Mouse (Mus musculus) embryonic fibroblast, embryonic 13.5 days (primary cell): Measurements from ENCODE around the gene Pdk3. TPM values are rescaled to one million over a fixed set of nuclear protein-coding genes. Genes with fewer than 3 reads are reported as not detected.

Experiments
- H3K27ac ChIP-seq: 2 replicates; pipeline ENCODE4 v1.5.1; 2012; ENCODE audit warnings: low read length, control low read depth, inconsistent platforms; ENCODE audit not compliant: insufficient read depth
- H3K4me1 ChIP-seq: 2 replicates; pipeline ENCODE4 v1.6.1; 2011; ENCODE audit warnings: low read length; ENCODE audit not compliant: control insufficient read depth, insufficient read depth
- H3K4me3 ChIP-seq: 2 replicates; pipeline ENCODE4 v1.5.1; 2011; ENCODE audit warnings: mild to moderate bottlenecking, control low read depth, low read length; ENCODE audit not compliant: insufficient read depth
- CTCF ChIP-seq: IDR thresholded peaks from 2 replicates; pipeline ENCODE4 v1.5.1; 2011; ENCODE audit warnings: mild to moderate bottlenecking, control low read depth, low read length, moderate library complexity, borderline replicate concordance; ENCODE audit not compliant: insufficient read depth
- POLR2A ChIP-seq: IDR thresholded peaks from 2 replicates; pipeline ENCODE4 v1.6.1; 2011; ENCODE audit warnings: low read depth, mild to moderate bottlenecking, control low read depth, low read length, moderate library complexity
- polyA plus RNA-seq: library from polyadenylated mRNA; stranded (reverse); fragments of >200 nt; gene quantifications from 2 replicates; pipeline ENCODE4 v1.2.4, GENCODE M21; 2011; ENCODE audit warnings: low read depth; ENCODE audit not compliant: missing spikeins, insufficient read length

Pdk3 gene
- 75.4 and 82.6 TPM in 2 replicates for polyA plus RNA-seq

GRCm38 (mm10) chrX:93831561-93832336 lies at the start of gene Pdk3:
Gene Pdk3, minus strand, starts transcription at chrX:93832201.
- Histone ChIP-seq H3K27ac (peak within 1 kb of the TSS; percentile 74), H3K4me1 (no peaks in the 10 kb centered on the region), H3K4me3 (peak within 1 kb of the TSS; percentile 67)
- TF ChIP-seq CTCF (no peak), POLR2A (no peak; the same call in 1 of the 2 replicates)

DNA sequence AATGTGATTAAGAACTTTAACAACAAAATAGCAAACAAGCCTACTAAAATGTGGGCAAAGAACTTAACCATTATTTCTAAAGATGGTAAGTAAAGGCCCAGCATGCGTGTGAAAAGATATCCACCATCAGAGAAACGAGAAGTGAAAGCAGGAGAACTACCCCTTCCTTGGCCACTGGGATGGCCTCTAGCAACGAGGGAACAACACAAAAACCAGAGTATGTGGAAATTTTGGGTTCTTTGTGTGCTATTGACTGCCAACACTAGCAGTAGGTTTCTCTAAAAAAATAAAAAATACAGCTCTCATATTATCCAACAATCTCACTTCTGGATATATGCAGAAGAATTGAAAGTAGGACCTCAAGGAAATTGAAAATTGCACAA lies 45.6 kb upstream of the Pdk3 start:
- TF ChIP-seq CTCF (no peak), POLR2A (no peak)
- H3K4me1 ChIP-seq = no peaks in the 10 kb centered on the region

GRCm38 (mm10) chrX:93876981-93877633 lies 45.1 kb upstream of the Pdk3 start:
- Histone ChIP-seq H3K4me1 (no peaks in the 10 kb centered on the region), H3K27ac (no peak overlapping the region), H3K4me3 (no peak overlapping the region)
- TF ChIP-seq POLR2A (no peak), CTCF (no peak)

More for the DNA sequence above, 45.6 kb upstream of the Pdk3 start:
- no peak overlapping the region for H3K27ac ChIP-seq
- no peak overlapping the region for H3K4me3 ChIP-seq

DNA sequence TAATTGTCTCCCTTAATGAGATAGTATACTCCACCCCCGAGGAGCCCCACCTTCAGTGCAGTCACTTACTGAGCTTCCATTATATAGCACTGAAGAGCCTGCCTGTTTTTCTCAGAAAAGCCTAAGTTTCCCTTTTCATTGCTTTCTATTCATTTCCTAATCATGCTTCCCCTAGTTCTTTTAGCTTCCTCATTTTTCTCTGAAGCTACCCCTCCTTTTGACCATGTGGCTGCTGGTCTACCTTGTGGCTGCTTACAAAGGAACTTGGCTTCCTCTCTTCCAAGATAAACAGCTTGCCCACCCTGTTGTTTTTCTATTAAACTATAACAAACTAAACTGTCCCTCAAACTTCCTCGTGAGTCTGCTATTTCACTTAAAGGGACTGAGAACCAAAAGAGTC lies 31.4 kb upstream of the Pdk3 start:
- no peaks in the 10 kb centered on the region for H3K4me1 ChIP-seq
- H3K4me3 ChIP-seq = no peak overlapping the region
- no peak for TF ChIP-seq POLR2A
- no peak overlapping the region for H3K27ac ChIP-seq

DNA sequence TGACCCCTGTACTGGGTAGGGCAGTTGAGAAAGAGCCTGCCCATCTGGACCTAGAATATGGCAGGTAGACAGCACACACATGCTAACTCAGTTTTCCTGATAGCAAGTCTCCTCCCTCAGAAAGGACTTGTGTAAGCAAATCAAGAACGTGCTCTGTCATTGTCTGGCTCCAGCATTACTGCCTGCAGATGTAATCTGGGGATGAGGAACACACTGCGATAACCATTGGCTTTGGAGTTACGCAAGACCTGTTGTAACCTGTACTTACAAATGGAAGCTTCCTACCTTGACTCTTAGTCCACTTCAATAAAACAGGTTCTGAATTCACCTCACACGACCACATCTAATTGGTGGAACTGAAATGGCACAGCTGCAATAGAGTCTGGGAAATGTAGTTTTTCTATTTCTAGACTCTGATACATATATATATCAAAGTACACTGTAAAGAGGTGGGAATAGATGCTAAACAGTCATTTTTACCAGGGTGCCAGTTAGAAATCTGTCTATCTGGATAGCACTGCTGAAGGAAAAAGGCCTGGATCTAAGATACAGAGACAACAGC lies 30.6 kb upstream of the Pdk3 start:
- TF ChIP-seq POLR2A (no peak), CTCF (no peak)
- Histone ChIP-seq H3K4me3 (no peak overlapping the region), H3K27ac (no peak overlapping the region), H3K4me1 (no peaks in the 10 kb centered on the region)

DNA sequence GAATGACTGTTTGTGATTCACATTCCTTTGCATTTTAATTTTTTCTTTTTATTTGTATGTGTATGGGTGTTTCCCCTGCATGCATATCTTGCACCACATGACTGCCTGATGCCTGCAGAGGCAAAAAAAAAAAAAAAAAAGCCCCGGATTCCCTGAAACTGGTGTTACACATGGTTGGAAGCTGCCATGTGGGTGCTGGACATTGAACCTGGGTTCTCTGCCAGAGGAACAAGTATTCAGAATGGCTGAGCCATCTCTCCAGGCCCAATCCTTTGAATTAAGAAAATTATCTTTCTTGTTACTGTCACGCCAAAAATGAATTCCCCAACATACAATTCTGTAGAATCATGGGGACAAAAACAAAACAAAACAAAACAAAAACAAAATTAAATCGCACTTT lies 25.8 kb upstream of the Pdk3 start:
- H3K4me1 ChIP-seq = no peaks in the 10 kb centered on the region
- no peak overlapping the region for H3K27ac ChIP-seq
- no peak overlapping the region for H3K4me3 ChIP-seq
- TF ChIP-seq CTCF (no peak), POLR2A (no peak)

DNA sequence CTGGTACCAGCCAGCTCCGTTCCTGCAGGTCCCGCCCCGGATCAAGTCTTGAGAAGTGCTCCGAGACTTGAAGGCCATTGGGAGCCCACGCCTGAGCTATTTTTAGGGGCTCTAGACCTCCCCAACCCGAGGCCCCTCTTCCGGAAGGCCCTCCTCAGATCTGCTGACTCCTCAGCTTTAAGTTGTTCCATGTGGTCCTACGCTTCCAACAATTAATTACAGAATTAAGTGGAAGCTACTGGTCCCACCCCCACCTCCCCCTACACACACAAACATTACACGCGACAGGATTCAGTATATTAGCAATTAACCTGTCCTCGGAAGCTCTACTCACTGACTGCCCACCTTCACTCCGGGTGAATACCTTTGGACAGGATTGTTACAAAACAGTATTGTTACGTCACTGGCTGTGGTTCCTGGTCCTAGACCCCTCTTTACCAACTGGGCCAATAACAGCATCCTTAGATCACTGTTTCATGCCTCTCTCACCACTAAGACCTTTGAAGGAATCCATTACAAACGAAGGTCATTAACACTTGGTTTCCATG lies 410 bp upstream of the Pdk3 start:
- H3K27ac ChIP-seq = peak overlapping the region; percentile 21; the same call in 1 of the 2 replicates
- TF ChIP-seq POLR2A = peak; percentile 55
- no peak for TF ChIP-seq CTCF
- H3K4me1 ChIP-seq = no peaks in the 10 kb centered on the region
- H3K4me3 ChIP-seq = peak overlapping the region; percentile 28

DNA sequence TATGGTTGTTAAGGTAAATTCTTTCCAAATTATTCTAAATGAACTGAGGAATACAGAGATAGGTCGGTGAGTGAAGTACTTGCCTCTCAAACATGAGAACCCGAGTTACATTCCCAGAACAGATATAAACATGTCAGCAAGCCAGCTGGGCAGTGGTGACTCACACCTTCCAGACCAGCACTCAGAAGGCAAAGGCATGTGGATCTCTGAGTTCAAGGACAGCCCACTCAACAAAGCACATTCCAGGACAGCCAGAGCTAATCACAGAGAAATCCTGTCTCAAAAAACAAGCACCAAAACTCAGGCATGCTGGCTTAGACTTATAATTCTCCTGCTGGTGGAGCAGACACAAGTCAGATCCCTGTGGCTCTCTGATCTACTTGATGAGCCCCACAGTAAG lies 6.2 kb downstream of the Pdk3 start:
- Histone ChIP-seq H3K27ac (0 out of 2 replicates have a peak overlapping the region, but pooled peaks have one; percentile 18), H3K4me1 (0 out of 2 replicates have a peak, but pooled peaks cover 2% of the 10 kb centered on the region), H3K4me3 (no peak overlapping the region)
- TF ChIP-seq CTCF (no peak), POLR2A (no peak)

DNA sequence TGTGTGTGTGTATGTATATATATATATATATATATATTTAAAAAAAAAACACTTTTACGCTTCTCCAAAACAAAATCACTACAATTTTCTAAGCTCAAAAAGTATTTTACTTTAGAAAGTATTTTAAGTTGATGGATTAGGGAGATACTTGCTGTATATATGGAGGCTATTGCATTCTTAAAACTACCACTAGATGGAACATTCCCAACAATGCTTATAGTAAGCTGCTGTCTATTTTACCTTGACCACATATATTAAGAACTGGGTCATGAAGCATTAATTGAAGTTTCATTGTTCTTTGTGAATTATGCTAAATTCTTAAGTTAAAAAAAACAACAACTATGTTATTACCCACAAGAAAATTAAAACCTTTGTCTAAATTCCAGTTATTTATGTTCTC lies 24.0 kb downstream of the Pdk3 start:
- TF ChIP-seq CTCF (no peak), POLR2A (no peak)
- no peak overlapping the region for H3K27ac ChIP-seq
- H3K4me3 ChIP-seq = no peak overlapping the region
- no peaks in the 10 kb centered on the region for H3K4me1 ChIP-seq
